Mouse (Mus musculus) forebrain, embryonic 15.5 days (tissue): Measurements from ENCODE around the gene Spats2l. TPM values are rescaled to one million over a fixed set of nuclear protein-coding genes. Genes with fewer than 3 reads are reported as not detected.

ENCODE experiments used
- ATAC-seq: fragments of 200-750 bp; cut with Nextera tagmentation; replicated peaks from 2 replicates; pipeline ENCODE4 v1.8.0; 2017; ENCODE audit warnings: mild to moderate bottlenecking, moderate TSS enrichment, moderate library complexity
- H3K27ac ChIP-seq: fragments of 300-500 bp; sonication (generic); replicated peaks from 2 replicates; pipeline ENCODE4 v1.5.1; 2015; ENCODE audit warnings: mild to moderate bottlenecking, inconsistent platforms
- H3K27me3 ChIP-seq: fragments of 300-500 bp; sonication (generic); 2 replicates; pipeline ENCODE4 v1.6.1; 2015; ENCODE audit warnings: inconsistent platforms
- H3K36me3 ChIP-seq: fragments of 300-500 bp; sonication (generic); 2 replicates; pipeline ENCODE4 v1.6.1; 2015; ENCODE audit warnings: mild to moderate bottlenecking, inconsistent platforms
- H3K4me1 ChIP-seq: fragments of 300-500 bp; sonication (generic); 2 replicates; pipeline ENCODE4 v1.6.1; 2015; ENCODE audit warnings: inconsistent platforms
- H3K4me2 ChIP-seq: fragments of 300-500 bp; sonication (generic); replicated peaks from 2 replicates; pipeline ENCODE4 v1.6.1; 2015; ENCODE audit warnings: mild to moderate bottlenecking, inconsistent platforms
- H3K4me3 ChIP-seq: fragments of 300-500 bp; sonication (generic); 2 replicates; pipeline ENCODE4 v1.5.1; 2015; ENCODE audit warnings: mild to moderate bottlenecking, inconsistent platforms
- H3K9ac ChIP-seq: fragments of 300-500 bp; sonication (generic); replicated peaks from 2 replicates; pipeline ENCODE4 v1.6.1; 2015; ENCODE audit warnings: mild to moderate bottlenecking, inconsistent platforms
- H3K9me3 ChIP-seq: fragments of 300-500 bp; sonication (generic); 2 replicates; pipeline ENCODE4 v1.6.1; 2016; ENCODE audit warnings: inconsistent platforms
- WGBS: fragments of 180-500 bp; shearing (Covaris S2); methylation state at CpG from one replicate; pipeline ENCODE4 v1.1.7; 2015; ENCODE audit warnings: mixed read lengths; 5-methylcytosine and 5-hydroxymethylcytosine counted together
- polyA plus RNA-seq: library from polyadenylated mRNA; unstranded; fragments of >200 nt; fragmentation: Nextera tagmentation; extraction: Ambion mirVana; gene quantifications from 2 replicates; pipeline ENCODE4 v1.2.1, GENCODE M21; 2015

The Spats2l gene
- polyA plus RNA-seq, result 50.6 and 53.1 TPM in 2 replicates

- peak within 1 kb of the TSS; percentile 89 for H3K27ac ChIP-seq
- peak; percentile 46 for ATAC-seq
- H3K36me3 ChIP-seq, result no peaks in the 10 kb centered on the region
- peak within 1 kb of the TSS; percentile 86 for H3K4me2 ChIP-seq
- H3K4me3 ChIP-seq, result peak within 1 kb of the TSS; percentile 80
- H3K9me3 ChIP-seq, result no peaks in the 10 kb centered on the region
- peaks cover 19% of the 10 kb centered on the region for H3K4me1 ChIP-seq
- peak within 1 kb of the TSS; percentile 84 for H3K9ac ChIP-seq
- under 1% methylated on average over 22 of the region's 22 CpGs for WGBS
- no peaks in the 10 kb centered on the region for H3K27me3 ChIP-seq
Observed at GRCm38 (mm10) chr1:57774001-57774667, at the start of gene Spats2l. TSS of gene Spats2l (plus strand) at chr1:57774162.

- no peaks in the 10 kb centered on the region for H3K9me3 ChIP-seq
- no peak overlapping the region for H3K9ac ChIP-seq
- ATAC-seq, result no peak
- no peak overlapping the region for H3K27ac ChIP-seq
- 89% methylated on average over 5 of the region's 5 CpGs for WGBS
- no peaks in the 10 kb centered on the region for H3K27me3 ChIP-seq
- no peaks in the 10 kb centered on the region for H3K4me1 ChIP-seq
- H3K4me3 ChIP-seq, result no peak overlapping the region
- no peaks in the 10 kb centered on the region for H3K36me3 ChIP-seq
- no peak overlapping the region for H3K4me2 ChIP-seq
Observed at GRCm38 (mm10) chr1:57725268-57725667, 48.7 kb upstream of the Spats2l start.

DNA sequence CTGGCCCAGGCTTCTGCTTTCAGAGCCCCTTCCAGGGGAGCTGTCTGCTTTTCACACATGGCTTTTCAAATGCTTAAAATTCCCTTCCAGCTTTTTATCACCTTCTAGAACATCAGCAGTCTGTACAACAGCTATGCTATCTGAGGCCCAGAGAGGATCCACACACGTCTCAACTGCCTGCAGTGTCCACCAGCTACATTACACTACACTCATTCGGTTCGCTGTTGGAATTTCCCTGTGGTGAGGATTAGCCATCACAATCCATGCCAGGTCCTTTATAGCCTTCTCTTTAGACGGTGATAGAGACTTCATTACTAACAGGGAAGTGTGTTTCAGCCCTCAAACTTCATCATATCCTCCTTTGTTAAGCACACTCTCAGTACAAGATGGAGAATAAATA, 38.1 kb upstream of the Spats2l start:
- Histone ChIP-seq H3K36me3 (no peaks in the 10 kb centered on the region), H3K4me3 (no peak overlapping the region), H3K9ac (no peak overlapping the region), H3K27ac (no peak overlapping the region), H3K27me3 (no peaks in the 10 kb centered on the region), H3K4me2 (no peak overlapping the region), H3K4me1 (no peaks in the 10 kb centered on the region), H3K9me3 (no peaks in the 10 kb centered on the region)
- WGBS, result 36% methylated on average over 4 of the region's 4 CpGs
- no peak for ATAC-seq

GRCm38 (mm10) chr1:57741740-57742139, 32.2 kb upstream of the Spats2l start:
- Histone ChIP-seq H3K36me3 (no peaks in the 10 kb centered on the region), H3K27me3 (no peaks in the 10 kb centered on the region), H3K9me3 (no peaks in the 10 kb centered on the region), H3K4me2 (no peak overlapping the region), H3K4me1 (0 out of 2 replicates have a peak, but pooled peaks cover 6% of the 10 kb centered on the region), H3K27ac (no peak overlapping the region), H3K4me3 (no peak overlapping the region), H3K9ac (no peak overlapping the region)
- WGBS, result 78% methylated on average over 8 of the region's 8 CpGs
- ATAC-seq, result no peak

GRCm38 (mm10) chr1:57742266-57742665, 31.7 kb upstream of the Spats2l start:
- Histone ChIP-seq H3K4me3 (no peak overlapping the region), H3K27ac (no peak overlapping the region), H3K27me3 (no peaks in the 10 kb centered on the region), H3K9ac (no peak overlapping the region), H3K4me1 (0 out of 2 replicates have a peak, but pooled peaks cover 6% of the 10 kb centered on the region), H3K4me2 (no peak overlapping the region), H3K9me3 (no peaks in the 10 kb centered on the region), H3K36me3 (no peaks in the 10 kb centered on the region)
- no peak for ATAC-seq
- WGBS, result 92% methylated on average over 2 of the region's 2 CpGs

DNA sequence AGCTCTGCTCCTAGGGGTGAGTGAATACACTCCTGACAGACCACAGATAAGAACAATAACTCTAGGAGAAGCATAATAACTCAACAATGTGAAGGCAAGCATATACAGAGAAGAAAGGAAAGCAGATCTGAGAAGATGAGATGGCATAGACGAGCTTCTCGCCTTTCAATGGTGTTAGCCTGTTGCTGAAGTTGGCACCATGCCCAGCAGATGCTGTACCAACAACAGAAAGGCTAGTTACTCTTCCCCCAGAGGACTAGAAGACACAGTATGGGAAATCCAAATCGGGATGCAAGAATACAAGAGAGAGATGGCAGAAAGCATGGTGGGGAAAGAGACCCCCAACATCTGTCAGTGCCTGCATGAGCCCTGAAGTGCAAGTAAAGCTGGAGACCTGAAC, 22.2 kb upstream of the Spats2l start:
- Histone ChIP-seq H3K27ac (no peak overlapping the region), H3K4me3 (no peak overlapping the region), H3K4me1 (no peaks in the 10 kb centered on the region), H3K4me2 (no peak overlapping the region), H3K9ac (no peak overlapping the region), H3K27me3 (no peaks in the 10 kb centered on the region), H3K36me3 (no peaks in the 10 kb centered on the region), H3K9me3 (no peaks in the 10 kb centered on the region)
- no peak for ATAC-seq
- WGBS, result 28% methylated on average over 3 of the region's 3 CpGs

- Histone ChIP-seq H3K27me3 (no peaks in the 10 kb centered on the region), H3K4me2 (no peak overlapping the region), H3K9me3 (no peaks in the 10 kb centered on the region), H3K4me3 (no peak overlapping the region), H3K9ac (no peak overlapping the region), H3K4me1 (no peaks in the 10 kb centered on the region), H3K27ac (no peak overlapping the region), H3K36me3 (no peaks in the 10 kb centered on the region)
- no peak for ATAC-seq
- WGBS, result 90% methylated on average over 7 of the region's 7 CpGs
Observed at GRCm38 (mm10) chr1:57766396-57766795, 7.6 kb upstream of the Spats2l start.

GRCm38 (mm10) chr1:57773326-57773725, 636 bp upstream of the Spats2l start:
- Histone ChIP-seq H3K27me3 (no peaks in the 10 kb centered on the region), H3K4me1 (peaks cover 19% of the 10 kb centered on the region), H3K27ac (no peak overlapping the region), H3K4me3 (no peak overlapping the region), H3K36me3 (no peaks in the 10 kb centered on the region), H3K9me3 (no peaks in the 10 kb centered on the region), H3K9ac (no peak overlapping the region), H3K4me2 (no peak overlapping the region)
- no peak for ATAC-seq
- WGBS, result 79% methylated on average over 5 of the region's 5 CpGs

DNA sequence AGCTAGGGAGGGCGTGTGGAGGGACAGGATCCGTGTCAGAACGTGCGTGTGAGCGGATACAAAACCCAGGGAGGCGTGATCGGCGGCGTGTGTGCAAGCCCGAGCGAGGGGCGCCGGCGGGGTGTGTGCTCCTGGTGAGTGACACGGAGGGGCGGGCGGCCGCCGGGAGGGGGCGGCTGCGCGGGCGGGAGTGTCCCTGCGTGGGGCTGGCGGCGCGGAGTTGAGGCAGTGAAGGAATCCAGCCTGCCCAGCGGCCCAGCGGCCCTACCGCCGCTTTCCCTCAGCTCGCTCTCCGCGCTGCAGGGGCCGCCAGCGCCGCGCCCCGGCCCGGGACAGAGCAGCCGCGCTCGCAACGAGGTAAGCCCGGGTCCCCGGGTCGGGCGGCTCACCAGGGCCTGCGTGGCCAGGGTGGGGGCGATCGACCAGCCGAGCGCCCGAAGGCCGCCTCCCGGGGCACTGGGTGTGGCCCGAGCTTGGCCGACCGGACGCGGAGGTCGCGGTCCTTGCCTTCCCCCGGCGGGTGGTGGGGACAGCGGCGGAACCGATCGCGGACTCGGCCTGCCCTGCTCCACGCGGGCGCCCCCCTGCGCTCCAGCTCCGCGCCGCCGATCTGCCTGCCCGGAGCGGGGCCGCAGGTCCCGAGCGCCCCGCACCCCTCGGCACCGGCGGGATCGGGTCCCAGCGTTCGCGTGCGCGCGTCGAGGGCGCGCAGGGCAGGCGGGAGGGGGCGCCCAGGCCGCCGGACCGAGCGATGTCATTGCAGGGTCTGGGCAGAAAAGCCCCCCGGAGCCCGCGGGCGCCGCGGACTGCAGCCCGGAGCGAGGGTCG, 920 bp downstream of the Spats2l start:
- no peaks in the 10 kb centered on the region for H3K27me3 ChIP-seq
- WGBS, result under 1% methylated on average over 71 of the region's 113 CpGs
- peak overlapping the region; percentile 89 for H3K27ac ChIP-seq
- no peaks in the 10 kb centered on the region for H3K9me3 ChIP-seq
- peaks cover 19% of the 10 kb centered on the region for H3K4me1 ChIP-seq
- H3K4me2 ChIP-seq, result peak overlapping the region; percentile 86
- H3K36me3 ChIP-seq, result no peaks in the 10 kb centered on the region
- ATAC-seq, result peak; percentile 88
- H3K4me3 ChIP-seq, result peak overlapping the region; percentile 80
- H3K9ac ChIP-seq, result peak overlapping the region; percentile 84

DNA sequence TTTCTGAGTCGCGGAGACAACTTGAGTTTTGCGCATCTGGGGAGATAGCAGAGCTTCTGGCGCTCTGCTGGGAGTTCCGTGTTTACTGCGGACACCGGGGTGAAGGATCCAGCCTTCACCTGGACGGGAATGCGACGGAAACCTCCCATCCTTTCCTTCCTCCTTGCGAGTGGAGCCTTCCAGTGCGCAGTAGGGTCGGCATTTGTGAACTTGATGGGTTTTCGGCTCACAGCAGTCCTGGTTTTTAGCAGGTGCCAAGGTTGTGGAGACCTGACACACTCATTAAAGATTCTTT, 1.5 kb downstream of the Spats2l start:
- H3K36me3 ChIP-seq, result no peaks in the 10 kb centered on the region
- WGBS, result under 1% methylated on average over 14 of the region's 14 CpGs
- peak overlapping the region; percentile 89 for H3K27ac ChIP-seq
- no peaks in the 10 kb centered on the region for H3K9me3 ChIP-seq
- H3K27me3 ChIP-seq, result no peaks in the 10 kb centered on the region
- no peak; the same call in 1 of the 2 replicates for ATAC-seq
- peaks cover 19% of the 10 kb centered on the region for H3K4me1 ChIP-seq
- peak overlapping the region; percentile 86 for H3K4me2 ChIP-seq
- H3K9ac ChIP-seq, result peak overlapping the region; percentile 84
- H3K4me3 ChIP-seq, result peak overlapping the region; percentile 80

DNA sequence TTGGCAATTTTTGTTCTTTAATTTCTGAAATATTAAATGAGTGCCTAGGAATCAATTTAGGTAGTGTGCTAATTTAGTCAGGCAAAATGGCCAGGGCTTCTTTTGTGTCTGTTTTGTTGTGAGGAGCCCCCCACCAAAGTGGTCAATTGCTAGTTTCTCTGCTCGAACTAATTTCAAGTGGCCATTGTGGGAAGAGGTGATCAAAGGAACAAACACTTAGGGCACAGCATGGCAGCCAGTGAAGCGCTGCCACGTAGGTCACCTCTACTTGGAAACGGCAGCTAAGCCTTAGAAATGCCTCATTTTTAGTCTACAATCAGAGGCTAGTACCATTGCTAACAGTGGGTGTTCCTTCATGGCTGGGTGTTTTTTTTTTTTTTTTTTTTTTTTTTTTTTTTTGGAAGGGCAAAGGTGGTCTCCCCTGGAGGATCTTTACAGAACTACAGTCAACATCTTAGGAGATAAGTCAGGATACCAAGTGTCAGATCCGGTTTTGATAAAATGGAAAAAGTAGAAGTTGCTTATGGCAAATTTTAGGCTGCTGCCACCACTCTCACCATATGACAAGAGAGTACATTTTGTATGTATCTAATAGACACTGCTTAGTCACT, 2.8 kb downstream of the Spats2l start:
- ATAC-seq, result no peak
- Histone ChIP-seq H3K9ac (no peak overlapping the region), H3K4me3 (peak overlapping the region; percentile 80), H3K4me2 (peak overlapping the region; percentile 86), H3K27me3 (no peaks in the 10 kb centered on the region), H3K9me3 (no peaks in the 10 kb centered on the region), H3K27ac (no peak overlapping the region), H3K4me1 (peaks cover 19% of the 10 kb centered on the region), H3K36me3 (no peaks in the 10 kb centered on the region)
- 16% methylated on average over 5 of the region's 5 CpGs for WGBS

DNA sequence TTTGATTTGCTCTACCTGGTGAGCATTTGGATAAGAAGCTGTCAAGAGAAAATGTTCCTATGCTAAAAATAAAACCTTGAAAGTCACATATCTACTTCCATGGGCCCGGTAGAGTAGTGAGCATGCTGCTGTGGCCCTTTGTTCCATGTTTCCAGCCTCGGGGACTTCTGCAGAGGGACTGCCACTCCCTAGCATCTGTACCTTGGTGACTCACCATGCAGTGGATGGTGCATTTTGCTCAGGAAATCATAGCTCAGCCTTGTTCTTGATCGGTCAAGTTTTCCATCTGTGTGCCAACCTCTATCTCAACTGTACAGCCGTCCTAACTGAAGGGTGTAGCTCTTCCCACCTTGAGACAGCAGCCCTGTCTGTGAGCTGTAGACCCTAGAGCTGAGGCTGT, 10.3 kb downstream of the Spats2l start:
- H3K9ac ChIP-seq, result no peak overlapping the region
- H3K4me3 ChIP-seq, result no peak overlapping the region
- no peak for ATAC-seq
- no peaks in the 10 kb centered on the region for H3K36me3 ChIP-seq
- H3K27me3 ChIP-seq, result no peaks in the 10 kb centered on the region
- peaks cover 2% of the 10 kb centered on the region; the same call in 1 of the 2 replicates for H3K4me1 ChIP-seq
- no peak overlapping the region for H3K27ac ChIP-seq
- no peaks in the 10 kb centered on the region for H3K9me3 ChIP-seq
- 88% methylated on average over 4 of the region's 4 CpGs for WGBS
- H3K4me2 ChIP-seq, result no peak overlapping the region
